Mouse (Mus musculus) CH12.LX (cell line): ENCODE measurements around the gene Tnfrsf21. TPM values are rescaled to one million over a fixed set of nuclear protein-coding genes. Genes with fewer than 3 reads are reported as not detected.

Source experiments
- DNase-seq: peaks from one replicate; pipeline ENCODE4 v3.0.0-alpha.2; 2013; ENCODE audit errors: extremely low read depth
- H3K27ac ChIP-seq: 2 replicates; pipeline ENCODE4 v1.5.1; 2012; ENCODE audit warnings: low read depth, mild to moderate bottlenecking, control low read depth, moderate library complexity; ENCODE audit not compliant: insufficient read depth
- H3K27me3 ChIP-seq: replicated peaks from 2 replicates; pipeline ENCODE3; 2012; ENCODE audit warnings: inconsistent platforms
- H3K36me3 ChIP-seq, 2 experiments: replicated peaks in 1 of 2; 2 replicates each; pipeline versions ENCODE3 to v1.6.1; 2012; ENCODE audit warnings: inconsistent platforms in 1 of 2, low read length in 1 of 2, mild to moderate bottlenecking in 1 of 2, mixed read lengths in 1 of 2, moderate library complexity in 1 of 2; ENCODE audit not compliant: control insufficient read depth in 1 of 2, insufficient read depth in 1 of 2
- H3K4me1 ChIP-seq, 2 experiments: 2 replicates each; pipeline ENCODE4 v1.6.1; 2012; ENCODE audit warnings: inconsistent platforms in 1 of 2, moderate library complexity in 1 of 2; ENCODE audit not compliant: insufficient read depth in 2 of 2, control insufficient read depth in 1 of 2
- H3K4me2 ChIP-seq: 2 replicates; pipeline ENCODE4 v1.6.1; 2012; ENCODE audit warnings: low read depth, mild to moderate bottlenecking, control low read depth; ENCODE audit not compliant: poor library complexity, insufficient read depth, severe bottlenecking
- H3K4me3 ChIP-seq, 3 experiments: fragments of 150-350 bp in 1 of 3; sonication (generic) in 1 of 3; replicated peaks in 1 of 3; 2 replicates each; pipeline versions ENCODE3 to v1.5.1; 2011 to 2012; ENCODE audit warnings: low read depth in 2 of 3, low read length in 2 of 3, mild to moderate bottlenecking in 2 of 3, moderate library complexity in 2 of 3, control low read depth in 1 of 3, improper control_type of control experiment in 1 of 3, inconsistent platforms in 1 of 3, mixed read lengths in 1 of 3; ENCODE audit not compliant: poor library complexity in 1 of 3
- H3K79me2 ChIP-seq: replicated peaks from 2 replicates; pipeline ENCODE4 v1.6.1; 2012; ENCODE audit warnings: mild to moderate bottlenecking, moderate library complexity; ENCODE audit not compliant: control insufficient read depth, poor library complexity, insufficient read depth, severe bottlenecking; ENCODE audit errors: extremely low read depth
- H3K9ac ChIP-seq: 2 replicates; pipeline ENCODE4 v1.6.1; 2012; ENCODE audit warnings: low read depth, mild to moderate bottlenecking, control low read depth, moderate library complexity; ENCODE audit not compliant: insufficient read depth
- H3K9me3 ChIP-seq: replicated peaks from 2 replicates; pipeline ENCODE3; 2012; ENCODE audit warnings: low read length, inconsistent platforms, mixed read lengths
- BHLHE40 ChIP-seq: IDR thresholded peaks from 2 replicates; pipeline ENCODE4 v1.6.1; 2011; ENCODE audit warnings: mild to moderate bottlenecking, low read depth, low read length, improper control_type of control experiment
- CHD1 ChIP-seq: IDR thresholded peaks from 2 replicates; pipeline ENCODE4 v1.6.1; 2012; ENCODE audit warnings: low read depth, low read length, improper control_type of control experiment, inconsistent platforms
- CHD2 ChIP-seq: IDR thresholded peaks from 2 replicates; pipeline ENCODE4 v1.6.1; 2011; ENCODE audit warnings: low read length, improper control_type of control experiment
- ELF1 ChIP-seq: IDR thresholded peaks from 2 replicates; pipeline ENCODE4 v1.6.1; 2014; ENCODE audit warnings: low read depth, mild to moderate bottlenecking, inconsistent platforms, low read length, improper control_type of control experiment
- EP300 ChIP-seq: IDR thresholded peaks from 2 replicates; pipeline ENCODE4 v1.6.1; 2011; ENCODE audit warnings: low read length, improper control_type of control experiment
- ETS1 ChIP-seq: conservative IDR thresholded peaks from 2 replicates; pipeline ENCODE4 v1.6.1; 2012; ENCODE audit warnings: low read depth, mild to moderate bottlenecking, inconsistent platforms, low read length, improper control_type of control experiment, moderate library complexity
- MAZ ChIP-seq: IDR thresholded peaks from 2 replicates; pipeline ENCODE4 v1.6.1; 2012; ENCODE audit warnings: low read depth, mild to moderate bottlenecking, inconsistent platforms, low read length, improper control_type of control experiment, moderate library complexity
- MEF2A ChIP-seq: IDR thresholded peaks from 2 replicates; pipeline ENCODE4 v1.6.1; 2014; ENCODE audit warnings: low read depth, mild to moderate bottlenecking, inconsistent platforms, low read length, improper control_type of control experiment, borderline replicate concordance
- MXI1 ChIP-seq: IDR thresholded peaks from 2 replicates; pipeline ENCODE4 v1.6.1; 2011; ENCODE audit warnings: mild to moderate bottlenecking, low read depth, low read length, improper control_type of control experiment
- POLR2AphosphoS2 ChIP-seq: IDR thresholded peaks from 2 replicates; pipeline ENCODE4 v1.6.1; 2011; ENCODE audit warnings: low read depth, low read length, improper control_type of control experiment
- RCOR1 ChIP-seq: conservative IDR thresholded peaks from 2 replicates; pipeline ENCODE4 v1.6.1; 2012; ENCODE audit warnings: low read depth, mild to moderate bottlenecking, inconsistent platforms, low read length, improper control_type of control experiment
- SIN3A ChIP-seq: IDR thresholded peaks from 2 replicates; pipeline ENCODE4 v1.6.1; 2012; ENCODE audit warnings: low read length, improper control_type of control experiment, inconsistent platforms
- SMC3 ChIP-seq: IDR thresholded peaks from 2 replicates; pipeline ENCODE4 v1.6.1; 2011; ENCODE audit warnings: low read depth, low read length, improper control_type of control experiment
- TBP ChIP-seq: conservative IDR thresholded peaks from 2 replicates; pipeline ENCODE4 v1.6.1; 2011; ENCODE audit warnings: low read depth, low read length, improper control_type of control experiment
- TCF12 ChIP-seq: IDR thresholded peaks from 2 replicates; pipeline ENCODE4 v1.6.1; 2014; ENCODE audit warnings: low read depth, mild to moderate bottlenecking, inconsistent platforms, low read length, improper control_type of control experiment
- UBTF ChIP-seq: IDR thresholded peaks from 2 replicates; pipeline ENCODE4 v1.6.1; 2012; ENCODE audit warnings: low read depth, mild to moderate bottlenecking, inconsistent platforms, low read length, improper control_type of control experiment, moderate library complexity
- USF1 ChIP-seq: IDR thresholded peaks from 2 replicates; pipeline ENCODE4 v1.6.1; 2014; ENCODE audit warnings: low read depth, mild to moderate bottlenecking, inconsistent platforms, low read length, improper control_type of control experiment
- USF2 ChIP-seq: conservative IDR thresholded peaks from 2 replicates; pipeline ENCODE4 v1.6.1; 2011; ENCODE audit warnings: low read depth, low read length, improper control_type of control experiment
- ZC3H11A ChIP-seq: IDR thresholded peaks from 2 replicates; pipeline ENCODE4 v1.6.1; 2012; ENCODE audit warnings: low read depth, mild to moderate bottlenecking, inconsistent platforms, low read length, improper control_type of control experiment
- ZKSCAN1 ChIP-seq: IDR thresholded peaks from 2 replicates; pipeline ENCODE4 v1.6.1; 2012; ENCODE audit warnings: low read depth, inconsistent platforms, low read length, improper control_type of control experiment, borderline replicate concordance
- ZMIZ1 ChIP-seq: IDR thresholded peaks from 2 replicates; pipeline ENCODE4 v1.6.1; 2012; ENCODE audit warnings: low read depth, mild to moderate bottlenecking, inconsistent platforms, low read length, improper control_type of control experiment
- ZNF384 ChIP-seq: IDR thresholded peaks from 2 replicates; pipeline ENCODE4 v1.6.1; 2012; ENCODE audit warnings: low read depth, low read length, improper control_type of control experiment, inconsistent platforms
- dilution Hi-C: fragments of 300-500 bp; cut with MboI; formaldehyde crosslinking; loops from 2 replicates; pipeline ENCODE4 v1.14.3; 2020; ENCODE audit warnings: low sequenced_read_pairs; ENCODE audit not compliant: extremely low pct_unique_long_range_greater_than_20kb, extremely low pct_ligation_motif_present
- in situ Hi-C: fragments of 300-500 bp; cut with MboI; formaldehyde crosslinking; loops from 3 replicates; pipeline ENCODE4 v1.14.3; 2019; ENCODE audit warnings: low sequenced_read_pairs, low pct_ligation_motif_present, low pct_unique_long_range_greater_than_20kb, mixed read lengths
- polyA plus RNA-seq: library from polyadenylated mRNA; unstranded; fragments of >175 nt; gene quantifications from 2 replicates; pipeline ENCODE4 v1.2.1, GENCODE M21; 2012; ENCODE audit warnings: low read depth; ENCODE audit not compliant: insufficient read length
- total RNA-seq, 2 experiments: library from RNA; depleted of rRNA; stranded (reverse); fragments of 300-350 nt in 1 of 2; fragments of >200 nt in 1 of 2; gene quantifications; 2 replicates each; pipeline ENCODE4 v1.2.3; 2012 to 2014

Gene Tnfrsf21
- total and polyA plus RNA-seq, 3 experiments: 0.10 TPM; not detected in 2

DNA sequence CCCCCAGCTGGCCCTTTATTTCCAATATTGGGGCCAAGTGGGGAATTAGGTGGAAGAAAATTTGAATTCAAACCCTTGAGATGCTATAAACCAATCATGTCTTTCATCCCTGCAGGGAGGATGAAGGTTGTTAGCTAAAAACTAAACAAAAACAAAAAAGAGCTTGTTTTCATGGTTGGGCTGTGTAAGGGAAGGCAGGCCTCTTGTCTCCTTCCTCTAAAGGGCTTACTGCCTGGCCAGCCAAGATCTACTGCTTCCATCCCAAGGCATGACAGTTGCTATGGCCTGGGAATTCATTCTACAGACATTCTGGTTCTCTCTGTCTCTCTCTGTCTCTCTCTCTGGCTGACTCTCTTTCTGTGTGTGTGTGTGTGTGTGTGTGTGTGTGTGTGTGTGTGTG is 1.7 kb downstream of the Tnfrsf21 start:
- Histone ChIP-seq H3K4me1 (no peaks in the 10 kb centered on the region), H3K36me3 (no peaks in the 10 kb centered on the region), H3K27me3 (no peaks in the 10 kb centered on the region), H3K9me3 (peaks cover 20% of the 10 kb centered on the region), H3K4me2 (no peak overlapping the region), H3K79me2 (no peaks in the 10 kb centered on the region), H3K27ac (no peak overlapping the region), H3K4me3 (no peak overlapping the region), H3K9ac (no peak overlapping the region)
- DNase-seq: no peak
- no peak for TF ChIP-seq USF1
- TF ChIP-seq TCF12: no peak
- no peak for TF ChIP-seq ZC3H11A
- no peak for TF ChIP-seq USF2
- TF ChIP-seq MAZ: no peak
- TF ChIP-seq MEF2A: no peak
- dilution Hi-C loops (no loop called here), in situ Hi-C loops (loop anchor here (25.0 kb wide), 1 partner anchor 219 kb away; no protein-coding TSS in a partner anchor)

GRCm38 (mm10) chr17:43019660-43020059 is 3.3 kb downstream of the Tnfrsf21 start:
- in situ Hi-C loops: loop anchor here (25.0 kb wide), 1 partner anchor 218 kb away; no protein-coding TSS in a partner anchor
- no peak for DNase-seq
- no peaks in the 10 kb centered on the region for H3K4me1 ChIP-seq

GRCm38 (mm10) chr17:43021017-43021416 is 4.7 kb downstream of the Tnfrsf21 start:
- Histone ChIP-seq H3K9ac (no peak overlapping the region), H3K4me1 (no peaks in the 10 kb centered on the region), H3K27me3 (no peaks in the 10 kb centered on the region), H3K4me2 (no peak overlapping the region), H3K9me3 (peaks cover 29% of the 10 kb centered on the region), H3K79me2 (no peaks in the 10 kb centered on the region), H3K27ac (no peak overlapping the region), H3K36me3 (no peaks in the 10 kb centered on the region), H3K4me3 (no peak overlapping the region)
- TF ChIP-seq USF1 (no peak), ZKSCAN1 (no peak), POLR2AphosphoS2 (no peak), ELF1 (no peak), CHD1 (no peak), RCOR1 (no peak), MAZ (no peak), ZMIZ1 (no peak), SMC3 (no peak), UBTF (no peak), MXI1 (no peak), EP300 (no peak), BHLHE40 (no peak), ZNF384 (no peak), SIN3A (no peak)
- dilution Hi-C loops: no loop called here
- no peak for DNase-seq
- in situ Hi-C loops: loop anchor here (25.0 kb wide), 1 partner anchor 216 kb away; no protein-coding TSS in a partner anchor

More at GRCm38 (mm10) chr17:43019660-43020059, 3.3 kb downstream of the Tnfrsf21 start:
- H3K36me3 ChIP-seq: no peaks in the 10 kb centered on the region
- peaks cover 26% of the 10 kb centered on the region for H3K9me3 ChIP-seq
- H3K4me2 ChIP-seq: no peak overlapping the region
- dilution Hi-C loops: no loop called here
- H3K4me3 ChIP-seq: no peak overlapping the region
- no peak overlapping the region for H3K9ac ChIP-seq
- no peaks in the 10 kb centered on the region for H3K79me2 ChIP-seq
- no peak overlapping the region for H3K27ac ChIP-seq
- TF ChIP-seq CHD1 (no peak), CHD2 (no peak), TBP (no peak), BHLHE40 (no peak), ETS1 (no peak), USF1 (no peak)
- no peaks in the 10 kb centered on the region for H3K27me3 ChIP-seq
